Mouse (Mus musculus): ENCODE results near the gene Fermt2. TPM values are rescaled to one million over a fixed set of nuclear protein-coding genes. Genes with fewer than 3 reads are reported as not detected.
A peak's percentile ranks its signal among the peaks of the same experiment; 100 is the strongest.

Fermt2 gene
- polyA plus RNA-seq (2015; fragmentation: Nextera tagmentation; extraction: Ambion mirVana): 276 and 304 TPM in 2 replicates

- peak within 1 kb of the TSS; percentile 72 for H3K4me2 ChIP-seq (ENCODE audit: low read depth, low read length)
- peak within 1 kb of the TSS; percentile 90 for H3K9ac ChIP-seq (ENCODE audit: low read length)
- H3K4me3 ChIP-seq (ENCODE audit: low read length): peak within 1 kb of the TSS; percentile 83
- peak within 1 kb of the TSS; percentile 98 for H3K27ac ChIP-seq (ENCODE audit: low read length)
- ATAC-seq (ENCODE audit: low read depth): peak; percentile 91
- H3K9me3 ChIP-seq (ENCODE audit: control insufficient read depth, low read length): no peaks in the 10 kb centered on the region
- H3K27me3 ChIP-seq (ENCODE audit: control insufficient read depth, insufficient read depth, low read depth, low read length): no peaks in the 10 kb centered on the region
- peaks cover 21% of the 10 kb centered on the region for H3K4me1 ChIP-seq (replicated peaks; ENCODE audit: control insufficient read depth, insufficient read depth, low read length)
- WGBS: under 1% methylated on average over 87 of the region's 126 CpGs
- 0 out of 2 replicates have a peak, but pooled peaks cover 3% of the 10 kb centered on the region for H3K36me3 ChIP-seq (ENCODE audit: control insufficient read depth, insufficient read depth, low read length)
Measured at GRCm38 (mm10) chr14:45529411-45530363, at the start of gene Fermt2. Gene Fermt2, minus strand, starts transcription at chr14:45530118.

GRCm38 (mm10) chr14:45566066-45566937 lies 36.4 kb upstream of the Fermt2 start:
- Histone ChIP-seq H3K4me1 (replicated peaks; ENCODE audit: control insufficient read depth, insufficient read depth, low read length) (peaks cover 20% of the 10 kb centered on the region), H3K36me3 (ENCODE audit: control insufficient read depth, insufficient read depth, low read length) (no peaks in the 10 kb centered on the region), H3K27me3 (ENCODE audit: control insufficient read depth, insufficient read depth, low read depth, low read length) (no peaks in the 10 kb centered on the region), H3K9me3 (ENCODE audit: control insufficient read depth, low read length) (no peaks in the 10 kb centered on the region), H3K27ac (ENCODE audit: low read length) (peak overlapping the region; percentile 92), H3K4me3 (ENCODE audit: low read length) (peak overlapping the region; percentile 47), H3K9ac (ENCODE audit: low read length) (peak overlapping the region; percentile 65), H3K4me2 (ENCODE audit: low read depth, low read length) (peak overlapping the region; percentile 73)
- WGBS: 14% methylated on average over 31 of the region's 33 CpGs
- 0 out of 2 replicates have a peak, but pooled peaks have one; percentile 1 for ATAC-seq (ENCODE audit: low read depth)

GRCm38 (mm10) chr14:45565216-45566065 lies 35.5 kb upstream of the Fermt2 start:
- H3K36me3 ChIP-seq (ENCODE audit: control insufficient read depth, insufficient read depth, low read length): no peaks in the 10 kb centered on the region

GRCm38 (mm10) chr14:45563577-45563976 lies 33.7 kb upstream of the Fermt2 start:
- Histone ChIP-seq H3K9ac (ENCODE audit: low read length) (no peak overlapping the region), H3K27ac (ENCODE audit: low read length) (peak overlapping the region; percentile 66), H3K4me2 (ENCODE audit: low read depth, low read length) (peak overlapping the region; percentile 29; the same call in 1 of the 2 replicates), H3K4me1 (replicated peaks; ENCODE audit: control insufficient read depth, insufficient read depth, low read length) (peaks cover 20% of the 10 kb centered on the region), H3K27me3 (ENCODE audit: control insufficient read depth, insufficient read depth, low read depth, low read length) (no peaks in the 10 kb centered on the region), H3K4me3 (ENCODE audit: low read length) (peak overlapping the region; percentile 18; the same call in 1 of the 2 replicates), H3K9me3 (ENCODE audit: control insufficient read depth, low read length) (no peaks in the 10 kb centered on the region), H3K36me3 (ENCODE audit: control insufficient read depth, insufficient read depth, low read length) (no peaks in the 10 kb centered on the region)
- peak; percentile 89 for ATAC-seq (ENCODE audit: low read depth)
- WGBS: 50% methylated on average over 1 of the region's 1 CpGs

More at GRCm38 (mm10) chr14:45565216-45566065, 35.5 kb upstream of the Fermt2 start:
- 8% methylated on average over 20 of the region's 20 CpGs for WGBS
- Histone ChIP-seq H3K4me3 (ENCODE audit: low read length) (peak overlapping the region; percentile 47), H3K9ac (ENCODE audit: low read length) (peak overlapping the region; percentile 65), H3K27ac (ENCODE audit: low read length) (peak overlapping the region; percentile 92), H3K4me2 (ENCODE audit: low read depth, low read length) (peak overlapping the region; percentile 73), H3K4me1 (replicated peaks; ENCODE audit: control insufficient read depth, insufficient read depth, low read length) (peaks cover 20% of the 10 kb centered on the region), H3K9me3 (ENCODE audit: control insufficient read depth, low read length) (no peaks in the 10 kb centered on the region), H3K27me3 (ENCODE audit: control insufficient read depth, insufficient read depth, low read depth, low read length) (no peaks in the 10 kb centered on the region)
- peak; percentile 72 for ATAC-seq (ENCODE audit: low read depth)

- Histone ChIP-seq H3K4me2 (ENCODE audit: low read depth, low read length) (no peak overlapping the region), H3K9me3 (ENCODE audit: control insufficient read depth, low read length) (no peaks in the 10 kb centered on the region), H3K36me3 (ENCODE audit: control insufficient read depth, insufficient read depth, low read length) (no peaks in the 10 kb centered on the region), H3K9ac (ENCODE audit: low read length) (no peak overlapping the region), H3K27me3 (ENCODE audit: control insufficient read depth, insufficient read depth, low read depth, low read length) (no peaks in the 10 kb centered on the region), H3K4me1 (replicated peaks; ENCODE audit: control insufficient read depth, insufficient read depth, low read length) (peaks cover 20% of the 10 kb centered on the region), H3K4me3 (ENCODE audit: low read length) (no peak overlapping the region), H3K27ac (ENCODE audit: low read length) (no peak overlapping the region)
- 67% methylated on average over 6 of the region's 6 CpGs for WGBS
- no peak for ATAC-seq (ENCODE audit: low read depth)
Measured at GRCm38 (mm10) chr14:45561681-45562080, 31.8 kb upstream of the Fermt2 start.

- H3K4me2 ChIP-seq (ENCODE audit: low read depth, low read length): no peak overlapping the region
- H3K4me1 ChIP-seq (replicated peaks; ENCODE audit: control insufficient read depth, insufficient read depth, low read length): peaks cover 10% of the 10 kb centered on the region
- H3K9ac ChIP-seq (ENCODE audit: low read length): no peak overlapping the region
- no peaks in the 10 kb centered on the region for H3K9me3 ChIP-seq (ENCODE audit: control insufficient read depth, low read length)
- ATAC-seq (ENCODE audit: low read depth): no peak
- no peaks in the 10 kb centered on the region for H3K27me3 ChIP-seq (ENCODE audit: control insufficient read depth, insufficient read depth, low read depth, low read length)
- no peak overlapping the region for H3K4me3 ChIP-seq (ENCODE audit: low read length)
- 92% methylated on average over 1 of the region's 1 CpGs for WGBS
- H3K36me3 ChIP-seq (ENCODE audit: control insufficient read depth, insufficient read depth, low read length): no peaks in the 10 kb centered on the region
- H3K27ac ChIP-seq (ENCODE audit: low read length): no peak overlapping the region
Measured at GRCm38 (mm10) chr14:45559018-45559417, 29.1 kb upstream of the Fermt2 start.

- Histone ChIP-seq H3K36me3 (ENCODE audit: control insufficient read depth, insufficient read depth, low read length) (no peaks in the 10 kb centered on the region), H3K9me3 (ENCODE audit: control insufficient read depth, low read length) (no peaks in the 10 kb centered on the region), H3K4me2 (ENCODE audit: low read depth, low read length) (no peak overlapping the region), H3K4me1 (replicated peaks; ENCODE audit: control insufficient read depth, insufficient read depth, low read length) (peaks cover 6% of the 10 kb centered on the region), H3K27ac (ENCODE audit: low read length) (peak overlapping the region; percentile 27; the same call in 1 of the 2 replicates), H3K4me3 (ENCODE audit: low read length) (no peak overlapping the region), H3K27me3 (ENCODE audit: control insufficient read depth, insufficient read depth, low read depth, low read length) (no peaks in the 10 kb centered on the region), H3K9ac (ENCODE audit: low read length) (no peak overlapping the region)
- 53% methylated on average over 6 of the region's 6 CpGs for WGBS
- peak; percentile 49; the same call in 1 of the 2 replicates for ATAC-seq (ENCODE audit: low read depth)
Measured at GRCm38 (mm10) chr14:45554336-45554735, 24.4 kb upstream of the Fermt2 start.

GRCm38 (mm10) chr14:45553854-45554253 lies 23.9 kb upstream of the Fermt2 start:
- H3K4me3 ChIP-seq (ENCODE audit: low read length): no peak overlapping the region
- peak; percentile 22; the same call in 1 of the 2 replicates for ATAC-seq (ENCODE audit: low read depth)
- no peak overlapping the region for H3K9ac ChIP-seq (ENCODE audit: low read length)
- H3K4me1 ChIP-seq (replicated peaks; ENCODE audit: control insufficient read depth, insufficient read depth, low read length): peaks cover 6% of the 10 kb centered on the region
- no peaks in the 10 kb centered on the region for H3K27me3 ChIP-seq (ENCODE audit: control insufficient read depth, insufficient read depth, low read depth, low read length)
- no peaks in the 10 kb centered on the region for H3K36me3 ChIP-seq (ENCODE audit: control insufficient read depth, insufficient read depth, low read length)
- 32% methylated on average over 2 of the region's 2 CpGs for WGBS
- no peaks in the 10 kb centered on the region for H3K9me3 ChIP-seq (ENCODE audit: control insufficient read depth, low read length)
- no peak overlapping the region for H3K4me2 ChIP-seq (ENCODE audit: low read depth, low read length)
- peak overlapping the region; percentile 27; the same call in 1 of the 2 replicates for H3K27ac ChIP-seq (ENCODE audit: low read length)
